Mouse (Mus musculus) MEL (cell line): ENCODE data around the gene Nt5dc2. TPM values are rescaled to one million over a fixed set of nuclear protein-coding genes. Genes with fewer than 3 reads are reported as not detected.

Experiments used
- DNase-seq: peaks from one replicate; pipeline ENCODE4 v3.0.0; 2011; ENCODE audit warnings: low read depth, low spot score
- H3K27ac ChIP-seq: 2 replicates; pipeline ENCODE4 v1.5.1; 2012; ENCODE audit warnings: low read depth, mild to moderate bottlenecking, control low read depth, low read length, moderate library complexity; ENCODE audit not compliant: control insufficient read depth
- H3K27me3 ChIP-seq, 2 experiments: fragments of 150-350 bp in 1 of 2; sonication (generic) in 1 of 2; 2 replicates each; pipeline ENCODE4 v1.6.1; 2012; ENCODE audit warnings: low read length in 2 of 2, mild to moderate bottlenecking in 2 of 2, improper control_type of control experiment in 1 of 2, moderate library complexity in 1 of 2; ENCODE audit not compliant: insufficient read depth in 2 of 2, control insufficient read depth in 1 of 2
- H3K36me3 ChIP-seq, 2 experiments: 2 replicates each; pipeline ENCODE4 v1.6.1; 2012 to 2014; ENCODE audit warnings: low read length in 2 of 2, improper control_type of control experiment in 1 of 2, inconsistent platforms in 1 of 2, mild to moderate bottlenecking in 1 of 2; ENCODE audit not compliant: insufficient read depth in 2 of 2, control insufficient read depth in 1 of 2
- H3K4me1 ChIP-seq, 2 experiments: fragments of 150-350 bp in 1 of 2; sonication (generic) in 1 of 2; 2 replicates each; pipeline ENCODE4 v1.6.1; 2012; ENCODE audit warnings: low read length in 2 of 2, improper control_type of control experiment in 1 of 2, mild to moderate bottlenecking in 1 of 2; ENCODE audit not compliant: insufficient read depth in 2 of 2, control insufficient read depth in 1 of 2
- H3K4me3 ChIP-seq, 2 experiments: fragments of 150-350 bp in 1 of 2; sonication (generic) in 1 of 2; 2 replicates each; pipeline ENCODE4 v1.5.1; 2012; ENCODE audit warnings: low read depth in 2 of 2, low read length in 2 of 2, mild to moderate bottlenecking in 2 of 2, moderate library complexity in 2 of 2, control low read depth in 1 of 2, improper control_type of control experiment in 1 of 2; ENCODE audit not compliant: control insufficient read depth in 1 of 2, insufficient read depth in 1 of 2
- H3K79me2 ChIP-seq: 2 replicates; pipeline ENCODE4 v1.6.1; 2012; ENCODE audit warnings: mild to moderate bottlenecking, low read length, moderate library complexity; ENCODE audit not compliant: control insufficient read depth, poor library complexity, insufficient read depth
- H3K9ac ChIP-seq: 2 replicates; pipeline ENCODE4 v1.6.1; 2012; ENCODE audit warnings: low read depth, mild to moderate bottlenecking, control low read depth, low read length, moderate library complexity; ENCODE audit not compliant: control insufficient read depth, poor library complexity, severe bottlenecking
- H3K9me3 ChIP-seq: fragments of 150-350 bp; sonication (generic); replicated peaks from 2 replicates; pipeline ENCODE4 v1.6.1; 2012; ENCODE audit warnings: mild to moderate bottlenecking, low read length, improper control_type of control experiment, moderate library complexity; ENCODE audit not compliant: insufficient read depth
- CHD1 ChIP-seq: IDR thresholded peaks from 2 replicates; pipeline ENCODE4 v1.6.1; 2012; ENCODE audit warnings: low read depth, mild to moderate bottlenecking, inconsistent platforms, low read length, improper control_type of control experiment
- CHD2 ChIP-seq: IDR thresholded peaks from 2 replicates; pipeline ENCODE4 v1.6.1; 2011; ENCODE audit warnings: low read length, improper control_type of control experiment
- JUND ChIP-seq: IDR thresholded peaks from 2 replicates; pipeline ENCODE4 v1.6.1; 2011; ENCODE audit warnings: low read depth, mild to moderate bottlenecking, improper control_type of control experiment, low read length
- MAX ChIP-seq: IDR thresholded peaks from 2 replicates; pipeline ENCODE4 v1.6.1; 2011; ENCODE audit warnings: low read length, improper control_type of control experiment
- MAZ ChIP-seq: IDR thresholded peaks from 2 replicates; pipeline ENCODE4 v1.6.1; 2012; ENCODE audit warnings: low read depth, mild to moderate bottlenecking, inconsistent platforms, low read length, improper control_type of control experiment
- MXI1 ChIP-seq: IDR thresholded peaks from 2 replicates; pipeline ENCODE4 v1.6.1; 2011; ENCODE audit warnings: mild to moderate bottlenecking, low read depth, low read length, improper control_type of control experiment
- MYB ChIP-seq: IDR thresholded peaks from 2 replicates; pipeline ENCODE4 v1.6.1; 2011; ENCODE audit warnings: mild to moderate bottlenecking, low read depth, low read length, improper control_type of control experiment
- NELFE ChIP-seq: IDR thresholded peaks from 2 replicates; pipeline ENCODE4 v1.6.1; 2011; ENCODE audit warnings: low read depth, low read length, improper control_type of control experiment
- POLR2A ChIP-seq, 2 experiments: IDR thresholded peaks; 2 replicates each; pipeline ENCODE4 v1.6.1; 2011 to 2012; ENCODE audit warnings: low read length in 2 of 2, mild to moderate bottlenecking in 2 of 2, control low read depth in 1 of 2, improper control_type of control experiment in 1 of 2, low read depth in 1 of 2, moderate library complexity in 1 of 2; ENCODE audit not compliant: control insufficient read depth in 1 of 2, insufficient read depth in 1 of 2, poor library complexity in 1 of 2
- POLR2AphosphoS2 ChIP-seq: IDR thresholded peaks from 2 replicates; pipeline ENCODE4 v1.6.1; 2011; ENCODE audit warnings: low read length, improper control_type of control experiment
- POLR2AphosphoS5 ChIP-seq: IDR thresholded peaks from 2 replicates; pipeline ENCODE4 v1.6.1; 2012; ENCODE audit warnings: low read depth, borderline replicate concordance, mild to moderate bottlenecking, inconsistent platforms, low read length, moderate library complexity, mixed read lengths
- RAD21 ChIP-seq: IDR thresholded peaks from 2 replicates; pipeline ENCODE4 v1.6.1; 2011; ENCODE audit warnings: mild to moderate bottlenecking, low read depth, low read length, improper control_type of control experiment
- SIN3A ChIP-seq: IDR thresholded peaks from 2 replicates; pipeline ENCODE4 v1.6.1; 2012; ENCODE audit warnings: low read length, improper control_type of control experiment, inconsistent platforms
- TAL1 ChIP-seq: IDR thresholded peaks from 2 replicates; pipeline ENCODE4 v1.6.1; 2012; ENCODE audit warnings: mild to moderate bottlenecking, inconsistent platforms, low read length, moderate library complexity, mixed read lengths
- TBP ChIP-seq: IDR thresholded peaks from 2 replicates; pipeline ENCODE4 v1.8.0; 2011; ENCODE audit warnings: low read depth, low read length, improper control_type of control experiment
- UBTF ChIP-seq: IDR thresholded peaks from 2 replicates; pipeline ENCODE4 v1.6.1; 2012; ENCODE audit warnings: low read depth, mild to moderate bottlenecking, inconsistent platforms, low read length, improper control_type of control experiment, moderate library complexity, borderline replicate concordance; ENCODE audit not compliant: insufficient read depth
- USF1 ChIP-seq: IDR thresholded peaks from 2 replicates; pipeline ENCODE4 v1.6.1; 2014; ENCODE audit warnings: low read depth, mild to moderate bottlenecking, inconsistent platforms, low read length, improper control_type of control experiment, moderate library complexity
- ZC3H11A ChIP-seq: IDR thresholded peaks from 2 replicates; pipeline ENCODE4 v1.6.1; 2012; ENCODE audit warnings: low read depth, mild to moderate bottlenecking, inconsistent platforms, low read length, improper control_type of control experiment
- ZMIZ1 ChIP-seq: IDR thresholded peaks from 2 replicates; pipeline ENCODE4 v1.6.1; 2012; ENCODE audit warnings: low read depth, mild to moderate bottlenecking, inconsistent platforms, low read length, improper control_type of control experiment, moderate library complexity
- polyA plus RNA-seq, 2 experiments: library from polyadenylated mRNA; stranded (reverse) in 1 of 2; unstranded in 1 of 2; fragments of >175 nt in 1 of 2; fragments of >200 nt in 1 of 2; gene quantifications; 2 replicates each; pipeline versions ENCODE4 v1.2.1 to v1.2.4; 2012; ENCODE audit warnings: low replicate concordance in 2 of 2, low read depth in 1 of 2; ENCODE audit not compliant: insufficient read length in 2 of 2, insufficient read depth in 1 of 2, missing spikeins in 1 of 2
- total RNA-seq: library from RNA; depleted of rRNA; stranded (reverse); fragments of 300-350 nt; gene quantifications from 2 replicates; pipeline ENCODE4 v1.2.3, GENCODE M21; 2012

Nt5dc2 gene
- total and polyA plus RNA-seq, 3 experiments, result 168 to 349 (median 291) TPM

DNA sequence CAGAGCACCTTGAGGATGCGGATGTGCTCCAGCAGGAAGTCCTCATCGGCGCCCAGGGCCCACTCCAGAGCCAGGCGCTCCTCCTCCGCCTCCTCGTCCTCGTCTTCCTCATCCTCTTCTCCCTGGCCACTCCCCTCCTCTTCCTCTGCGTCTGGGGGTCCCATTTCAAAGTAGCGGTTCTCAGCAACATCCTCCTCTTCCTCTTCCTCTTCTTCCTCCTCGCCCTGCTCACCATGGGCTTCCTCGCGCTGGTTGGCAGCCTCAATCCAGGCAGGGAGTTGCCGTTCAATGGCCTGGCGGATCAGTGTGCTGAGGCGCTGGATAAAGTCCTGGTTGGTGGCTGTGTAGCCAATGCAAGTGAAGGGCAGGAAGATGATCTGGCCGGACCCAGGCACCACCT, 46.4 kb downstream of the Nt5dc2 start:
- Histone ChIP-seq H3K79me2 (no peaks in the 10 kb centered on the region), H3K9ac (no peak overlapping the region), H3K27me3 (no peaks in the 10 kb centered on the region), H3K4me3 (no peak overlapping the region), H3K4me1 (no peaks in the 10 kb centered on the region)
- DNase-seq, result no peak
- no peak for TF ChIP-seq MAZ
- no peak for TF ChIP-seq POLR2AphosphoS5
- no peak for TF ChIP-seq USF1
- TF ChIP-seq, all 39 proteins: peak for 0
- Histone ChIP-seq H3K36me3 (peaks cover 0 to 7% of the 10 kb centered on the region in 2 experiments; a peak in 2 of 4 replicates), H3K27ac (no peak overlapping the region), H3K9me3 (no peaks in the 10 kb centered on the region)

DNA sequence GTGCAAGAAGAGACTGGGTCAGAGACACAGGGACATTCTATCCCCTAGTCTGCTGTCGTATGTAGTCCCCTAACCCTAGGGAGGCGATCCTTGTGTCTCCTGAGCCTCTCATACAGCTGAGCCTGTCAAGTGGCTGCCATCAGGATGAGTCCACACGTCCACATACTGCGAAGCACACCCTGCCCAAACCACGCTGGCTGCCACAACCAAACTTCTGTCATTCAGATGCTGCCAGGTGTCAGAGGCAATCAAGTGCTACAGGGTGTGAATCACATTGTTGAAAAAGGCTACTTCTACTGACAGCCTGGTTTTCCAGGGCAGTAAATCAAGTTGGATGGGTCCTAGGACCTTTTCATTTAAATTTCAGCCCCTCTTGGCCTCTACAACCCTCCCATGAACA, 46.9 kb downstream of the Nt5dc2 start:
- no peaks in the 10 kb centered on the region for H3K27me3 ChIP-seq
- no peak overlapping the region for H3K4me3 ChIP-seq
- H3K9ac ChIP-seq, result no peak overlapping the region
- no peaks in the 10 kb centered on the region for H3K4me1 ChIP-seq
- peaks cover 0 to 7% of the 10 kb centered on the region in 2 experiments; a peak in 2 of 4 replicates for H3K36me3 ChIP-seq
- no peak overlapping the region for H3K27ac ChIP-seq
- DNase-seq, result no peak
- H3K79me2 ChIP-seq, result no peaks in the 10 kb centered on the region
- TF ChIP-seq NELFE, result no peak
- no peak for TF ChIP-seq POLR2AphosphoS5
- no peak for TF ChIP-seq JUND
- TF ChIP-seq ZMIZ1, result no peak
- TF ChIP-seq SIN3A, result no peak
- TF ChIP-seq MAX, result no peak
- no peak for TF ChIP-seq TBP
- TF ChIP-seq MXI1, result no peak
- no peak for TF ChIP-seq POLR2A (IDR thresholded peaks at IDR 0.05; ENCODE audit: control insufficient read depth in 1 of 2, insufficient read depth in 1 of 2, low read depth in 1 of 2, low read length in 2 of 2, poor library complexity in 1 of 2)
- no peak for TF ChIP-seq CHD2
- no peak for TF ChIP-seq POLR2AphosphoS2
- no peak for TF ChIP-seq ZC3H11A
- no peak for TF ChIP-seq MYB
- TF ChIP-seq CHD1, result no peak
- no peak for TF ChIP-seq UBTF
- TF ChIP-seq RAD21, result no peak
- TF ChIP-seq TAL1, result no peak
- no peaks in the 10 kb centered on the region for H3K9me3 ChIP-seq
